Mouse (Mus musculus): ENCODE data around the gene Tepsin.

Gene Tepsin

DNA sequence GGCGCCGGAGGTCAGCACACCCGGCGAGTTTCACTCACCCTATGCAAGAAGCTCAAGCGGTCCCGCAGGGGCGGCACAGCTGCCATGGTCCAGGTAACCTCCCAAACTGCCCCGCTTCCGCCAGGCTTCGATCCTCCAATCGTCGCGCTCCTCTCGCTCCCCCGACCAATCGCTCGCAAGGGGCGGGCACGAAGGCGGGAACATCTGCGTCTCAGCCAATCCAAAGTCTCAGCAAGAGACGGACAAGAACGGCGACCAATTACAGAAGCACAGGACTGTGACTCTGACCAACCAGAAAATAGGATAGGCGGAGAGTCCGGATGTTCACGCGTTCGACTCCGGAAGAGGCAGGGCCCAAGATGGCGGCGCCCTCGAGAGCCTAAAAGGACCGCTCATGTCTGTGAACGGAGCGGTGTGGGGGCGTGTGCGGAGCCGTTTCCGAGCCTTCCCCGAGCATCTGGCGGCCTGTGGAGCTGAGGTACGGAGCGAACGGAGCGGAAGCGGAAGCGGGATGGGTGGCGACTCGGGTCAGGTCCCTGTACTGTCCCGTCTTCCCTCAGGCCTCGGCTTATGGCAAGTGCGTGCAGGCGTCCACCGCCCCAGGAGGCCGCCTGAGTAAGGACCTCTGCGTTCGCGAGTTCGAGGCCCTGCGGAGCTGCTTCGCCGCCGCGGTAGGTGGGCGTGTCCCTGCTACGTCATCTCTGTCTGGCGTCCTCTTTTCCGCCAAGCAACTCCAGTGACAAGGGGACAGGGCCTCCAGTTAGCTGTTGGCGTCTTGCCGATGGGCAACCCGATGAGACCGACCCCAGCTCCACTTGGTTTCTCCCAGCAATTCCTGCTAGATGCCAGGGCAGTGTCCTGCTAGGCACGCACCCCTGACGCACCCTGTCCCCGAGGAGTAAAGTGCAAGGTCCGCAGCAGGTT, at the start of gene Tepsin, which contains the start of gene Ndufaf8:
TSS of gene Tepsin (minus strand) at position 144 of the 924 bp plus-strand sequence.
TSS of gene Ndufaf8 (plus strand) at position 341 of the 924 bp plus-strand sequence.
- peak; percentile 99 for DNase-seq

DNA sequence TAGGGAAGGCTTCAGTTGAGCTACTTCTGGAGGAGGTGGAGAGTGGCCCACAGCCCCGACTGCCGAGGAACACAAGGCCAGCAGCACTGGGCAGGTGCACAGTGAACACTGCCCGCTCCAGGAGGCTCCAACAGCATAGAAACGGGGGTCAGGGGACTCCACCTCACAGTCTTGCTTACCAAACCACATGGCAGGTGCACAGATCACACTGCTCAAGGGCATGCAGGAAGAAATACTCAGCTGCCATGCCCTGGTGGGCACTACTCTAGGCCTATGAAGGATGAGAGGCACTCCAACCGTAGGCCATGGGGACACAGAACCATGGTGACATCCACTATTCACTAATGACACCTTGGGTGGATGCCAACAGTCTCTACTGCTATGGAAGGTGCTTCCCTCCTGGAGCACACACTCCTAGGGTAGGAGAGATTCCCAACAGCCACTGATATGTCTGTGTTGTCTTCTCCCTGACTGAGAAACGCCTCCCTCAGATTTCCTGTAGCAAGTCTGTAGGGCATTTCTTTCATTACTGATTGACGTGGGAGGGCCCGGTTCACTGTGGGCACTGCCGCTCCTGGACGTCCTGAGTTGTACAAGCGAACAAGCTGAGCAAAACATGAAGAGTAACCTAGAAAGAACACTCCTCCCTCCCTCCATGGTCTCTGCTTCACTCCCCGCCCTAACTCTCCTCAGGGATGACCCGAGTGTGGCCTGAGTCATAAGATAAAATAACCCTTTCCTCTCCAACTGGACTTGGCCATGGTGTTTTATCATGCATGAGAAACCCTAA, 45.4 kb upstream of the Tepsin start:
- no peak for DNase-seq

DNA sequence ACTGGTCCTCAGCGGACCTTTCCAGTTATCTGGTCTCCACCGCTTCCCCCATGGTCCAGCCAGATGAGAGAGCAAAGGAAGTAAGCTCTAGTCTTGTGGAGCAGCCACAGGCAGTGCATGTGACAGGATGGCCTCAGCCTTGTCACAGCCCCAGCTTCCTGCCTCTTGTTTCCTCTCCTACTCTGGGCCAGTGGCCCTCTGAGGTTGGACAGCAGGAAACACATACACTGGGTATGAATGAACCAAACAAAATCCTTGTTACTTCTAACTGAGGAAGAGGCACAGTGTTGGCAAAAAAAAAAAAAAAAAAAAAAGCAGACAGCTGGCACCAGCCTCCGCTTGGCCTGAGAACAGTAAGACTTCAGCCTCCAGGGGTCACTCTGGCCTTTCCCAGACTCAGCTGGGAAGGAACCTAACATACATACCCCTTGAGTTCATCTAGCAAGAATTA, 44.1 kb upstream of the Tepsin start:
- DNase-seq, result no peak

DNA sequence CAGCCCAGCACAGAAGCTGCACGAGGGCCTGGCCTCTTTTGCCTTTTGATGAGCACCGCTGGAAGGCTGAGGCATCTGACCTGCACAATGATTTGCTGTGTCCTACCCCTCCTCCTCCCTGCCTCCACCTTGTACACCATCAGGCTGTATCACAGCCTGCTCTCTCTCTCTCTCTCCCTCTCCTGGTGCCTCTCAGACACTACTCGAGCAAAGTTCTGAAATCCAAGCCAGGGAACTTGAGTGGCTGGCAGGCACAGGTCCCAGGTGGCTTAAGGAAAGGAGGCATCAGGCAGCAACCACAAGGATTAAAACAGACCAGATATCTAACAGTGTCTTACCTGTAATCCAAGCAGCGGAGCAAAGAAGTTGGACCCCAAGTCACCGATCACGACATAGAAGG, 41.7 kb upstream of the Tepsin start:
- DNase-seq, result no peak

DNA sequence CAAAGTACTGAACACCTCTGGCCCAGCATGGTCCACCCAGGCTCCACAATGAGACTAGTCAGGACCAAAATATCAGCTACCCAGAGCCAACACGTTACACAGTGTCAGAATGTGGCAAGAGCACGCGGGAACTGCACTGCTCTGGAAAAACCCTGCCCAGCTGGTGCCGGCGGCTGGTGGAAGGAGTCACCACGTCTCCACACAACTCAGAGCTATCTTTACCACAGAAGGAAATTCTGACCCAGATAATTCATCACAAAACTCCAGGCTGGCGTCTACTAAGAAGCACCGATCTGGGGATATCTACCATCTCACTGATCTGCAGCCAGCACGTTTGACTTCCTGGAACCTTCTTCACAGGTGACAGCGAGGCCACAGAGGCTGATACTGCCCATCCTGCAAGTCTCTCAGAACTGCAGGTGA, 40.8 kb upstream of the Tepsin start:
- DNase-seq, result no peak

DNA sequence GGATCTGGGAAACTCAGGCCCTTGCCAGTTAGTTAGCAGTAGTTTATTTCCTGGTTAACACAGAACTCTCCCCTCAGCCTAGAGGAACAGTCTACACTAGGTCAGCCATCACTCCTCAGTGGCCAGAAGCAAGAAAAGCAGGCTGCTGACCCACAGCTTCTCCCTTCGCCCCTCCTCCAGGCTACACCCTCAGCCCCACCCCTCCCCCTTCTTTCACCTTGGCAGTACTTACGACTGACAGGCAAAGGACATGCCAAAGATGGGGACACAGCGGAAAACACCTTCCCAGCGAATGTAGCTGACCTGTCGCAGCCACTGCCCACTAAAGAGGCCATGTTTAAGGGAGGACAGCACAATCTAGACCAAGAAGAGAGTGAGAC, 39.1 kb upstream of the Tepsin start:
- DNase-seq, result no peak

DNA sequence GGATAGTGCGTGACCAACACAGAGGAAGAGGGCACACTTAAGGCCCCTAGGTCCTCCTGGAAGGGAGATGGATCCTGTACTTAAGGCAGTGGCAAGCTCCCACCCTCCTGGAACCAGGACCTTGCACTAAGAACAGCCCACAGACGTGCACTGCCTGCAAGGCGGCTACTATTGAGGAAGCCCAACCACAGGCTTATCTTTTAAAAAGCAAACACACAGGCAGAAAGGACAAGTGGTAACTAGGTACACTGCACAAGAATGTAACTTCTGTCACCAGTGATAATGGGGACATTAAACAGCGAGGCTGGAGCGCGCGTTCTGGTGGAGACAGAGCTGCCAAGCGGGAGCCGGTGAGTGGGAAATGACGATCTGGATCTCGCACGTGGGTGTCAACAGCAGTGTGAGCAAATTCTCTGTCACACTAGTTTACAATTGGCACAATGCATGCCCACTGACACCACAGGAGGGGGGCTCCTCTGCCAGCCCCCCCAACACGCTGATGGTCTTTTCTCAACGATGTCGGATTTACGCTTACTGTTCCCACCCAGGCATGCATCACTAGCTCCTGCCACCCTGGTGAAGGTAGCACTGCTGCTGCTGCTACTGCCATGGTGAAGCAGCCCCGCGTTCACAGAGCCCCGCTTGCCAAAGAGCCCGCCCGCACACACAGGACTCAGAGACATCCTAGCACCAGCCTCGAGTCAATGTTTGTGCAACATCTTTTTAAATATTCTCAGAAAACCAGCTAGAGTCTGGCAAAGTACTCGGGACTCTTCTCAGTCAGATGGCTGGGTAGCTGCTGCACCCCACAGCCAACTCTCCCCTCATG, 38.5 kb upstream of the Tepsin start:
- DNase-seq, result no peak

DNA sequence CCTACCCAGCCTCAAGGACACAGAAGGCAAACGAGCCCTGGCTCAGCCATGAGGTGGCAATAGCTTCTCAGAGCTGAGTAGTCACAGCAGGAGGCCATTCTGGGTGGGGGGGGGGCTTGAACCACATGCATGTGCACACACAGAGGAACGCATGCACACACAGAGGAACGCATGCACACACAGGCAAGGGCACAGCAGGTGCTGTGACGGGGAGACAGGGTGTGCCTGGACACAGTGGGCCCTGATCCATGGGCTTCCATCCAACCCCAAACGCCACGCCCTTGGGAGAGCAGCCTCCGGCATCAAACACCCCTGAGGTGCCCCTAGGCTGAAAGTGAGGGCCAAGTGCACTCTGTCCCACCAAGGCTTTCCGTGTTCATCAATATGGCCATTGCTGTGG, 37.7 kb upstream of the Tepsin start:
- no peak for DNase-seq

DNA sequence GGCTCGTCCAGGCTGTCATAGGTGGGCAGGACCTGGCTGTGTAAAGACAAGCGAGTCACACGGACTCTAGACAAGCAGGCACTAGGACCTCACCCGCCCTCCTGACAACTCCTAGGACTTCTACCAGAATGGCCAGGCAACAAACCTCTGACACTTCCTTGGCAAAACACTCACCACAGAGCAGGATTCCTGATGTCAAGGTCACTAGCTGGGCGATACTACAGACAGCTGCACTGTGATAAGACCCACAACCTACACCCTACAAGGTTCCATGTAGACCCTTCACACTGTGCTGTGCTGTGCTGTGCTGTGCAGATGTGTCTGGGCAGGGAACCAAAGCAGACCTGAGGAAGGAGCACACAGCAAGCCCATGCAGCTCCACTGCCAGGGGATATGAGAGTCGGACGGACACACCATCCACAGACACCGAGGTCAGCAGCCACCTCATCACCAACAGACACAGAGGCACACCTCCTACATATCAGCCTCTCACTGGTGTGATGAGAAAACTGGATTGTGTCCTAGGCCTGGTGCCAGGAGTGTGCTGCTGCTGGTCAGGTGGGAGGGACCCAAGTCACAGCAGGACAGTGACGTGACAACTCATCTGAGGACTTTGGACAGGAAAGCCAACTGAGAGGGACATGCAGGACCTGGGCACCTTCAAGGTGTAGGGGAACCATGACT, 36.5 kb upstream of the Tepsin start:
- DNase-seq, result no peak

DNA sequence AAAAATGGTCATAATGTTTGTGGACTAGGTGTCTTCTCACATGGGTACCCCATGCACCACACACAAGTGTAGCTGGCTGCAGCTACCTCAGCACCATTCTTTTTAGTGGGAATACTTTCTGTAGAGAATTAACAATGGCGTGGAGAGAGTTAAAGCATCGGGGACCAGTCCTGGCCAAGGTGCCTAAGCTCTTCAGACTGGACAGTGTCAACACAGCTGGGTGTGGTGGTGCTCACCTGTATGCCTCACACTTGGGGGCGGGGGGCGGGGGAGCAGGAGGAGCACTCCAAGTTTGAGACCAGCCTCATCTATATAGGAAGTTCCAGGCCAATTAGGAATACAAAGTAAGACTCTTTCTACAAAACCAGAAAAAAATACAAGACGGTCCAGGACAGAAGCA, 35.6 kb upstream of the Tepsin start:
- no peak for DNase-seq

DNA sequence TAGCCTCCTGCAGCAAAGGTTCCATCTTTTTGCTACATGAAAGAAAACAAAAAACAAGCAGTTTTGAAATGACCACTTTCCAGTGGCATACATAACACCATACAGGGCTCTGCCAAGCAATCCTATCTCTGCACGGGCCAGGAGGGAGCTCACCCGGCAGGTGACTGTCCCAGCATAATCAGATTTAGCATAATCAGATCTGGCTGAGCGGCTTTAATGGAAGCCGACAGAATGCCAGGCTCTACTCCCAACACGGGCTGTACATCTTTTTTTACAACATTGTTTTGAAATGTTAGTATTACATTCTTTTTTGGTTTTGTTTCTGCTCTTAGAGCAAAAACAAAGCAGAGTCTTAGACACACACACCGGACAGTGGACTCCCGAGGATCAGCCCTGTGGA, 30.8 kb upstream of the Tepsin start:
- no peak for DNase-seq

DNA sequence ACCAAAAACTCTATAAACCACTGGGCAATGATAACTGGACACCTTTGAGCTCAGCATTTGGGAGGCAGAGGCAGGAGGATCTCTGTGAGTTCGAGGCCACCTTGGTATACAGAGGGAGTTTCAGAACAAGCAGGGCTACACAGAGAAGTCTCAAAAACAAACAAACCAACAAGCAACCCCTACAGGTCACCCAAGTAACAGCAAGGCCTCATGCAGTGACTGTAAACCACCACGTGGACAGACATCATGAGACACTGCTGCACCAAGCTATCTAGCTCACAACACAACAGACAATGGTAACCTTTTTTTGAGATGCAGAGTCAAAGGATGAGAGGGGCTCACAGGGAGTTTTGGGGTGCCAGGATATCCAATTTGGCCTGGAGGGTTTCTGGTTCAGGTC, 28.3 kb upstream of the Tepsin start:
- no peak for DNase-seq

DNA sequence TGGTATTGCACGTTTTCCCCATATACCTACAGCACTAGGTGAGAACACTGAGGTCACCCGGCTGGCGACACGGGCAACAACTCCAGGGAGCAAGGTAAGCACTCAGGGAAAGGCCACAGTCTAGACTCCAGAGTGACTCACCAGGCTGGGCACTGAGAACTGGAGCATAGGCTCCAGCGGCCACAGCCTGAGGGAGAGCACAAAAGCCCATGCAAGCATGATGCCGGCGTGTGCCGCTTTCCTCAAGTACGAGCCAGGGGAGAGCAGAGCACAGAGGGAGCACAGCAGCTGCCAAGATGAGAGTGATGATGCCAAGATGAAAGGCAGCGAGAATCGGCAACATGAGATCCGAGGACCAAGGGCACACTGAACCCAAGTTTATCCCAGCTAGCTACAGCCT, 23.6 kb upstream of the Tepsin start:
- DNase-seq, result no peak

DNA sequence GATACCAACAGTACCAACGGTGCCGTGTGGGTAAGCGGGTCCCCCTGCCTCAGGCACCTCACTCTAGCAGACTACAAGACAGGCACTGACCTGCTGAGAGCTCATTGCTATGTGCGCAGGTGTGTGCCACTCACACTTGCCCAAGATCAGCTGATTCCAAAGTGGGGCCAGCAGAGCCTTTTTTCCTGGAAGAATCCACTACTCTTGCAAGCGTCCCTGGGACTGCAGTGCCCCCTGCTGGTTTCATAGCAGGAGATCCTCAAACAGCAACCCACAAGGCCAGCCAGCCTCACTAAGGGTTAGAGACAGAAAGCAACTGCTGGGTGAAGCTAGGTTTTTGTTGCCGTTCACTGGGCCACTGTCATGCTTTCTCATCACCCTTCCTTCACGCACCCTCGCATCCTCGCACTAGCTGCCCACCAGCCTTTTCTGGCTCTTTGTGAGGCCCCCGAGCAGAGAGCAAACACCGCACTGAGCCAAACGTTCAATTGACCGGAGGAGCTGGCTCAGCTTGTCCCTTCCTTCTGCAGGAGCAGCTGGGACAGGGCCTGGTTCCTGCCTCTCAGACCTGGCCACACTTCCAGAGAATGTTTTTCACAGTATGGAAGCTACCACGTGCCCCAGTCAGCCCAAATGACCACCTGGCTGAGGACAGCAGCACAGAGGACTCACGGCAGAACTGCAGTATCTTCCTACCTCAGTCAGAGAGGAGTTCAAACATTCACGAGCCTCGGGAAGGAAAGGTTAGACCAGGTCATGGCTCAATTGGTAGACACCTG, 22.3 kb upstream of the Tepsin start:
- peak; percentile 27 to 37 for DNase-seq

DNA sequence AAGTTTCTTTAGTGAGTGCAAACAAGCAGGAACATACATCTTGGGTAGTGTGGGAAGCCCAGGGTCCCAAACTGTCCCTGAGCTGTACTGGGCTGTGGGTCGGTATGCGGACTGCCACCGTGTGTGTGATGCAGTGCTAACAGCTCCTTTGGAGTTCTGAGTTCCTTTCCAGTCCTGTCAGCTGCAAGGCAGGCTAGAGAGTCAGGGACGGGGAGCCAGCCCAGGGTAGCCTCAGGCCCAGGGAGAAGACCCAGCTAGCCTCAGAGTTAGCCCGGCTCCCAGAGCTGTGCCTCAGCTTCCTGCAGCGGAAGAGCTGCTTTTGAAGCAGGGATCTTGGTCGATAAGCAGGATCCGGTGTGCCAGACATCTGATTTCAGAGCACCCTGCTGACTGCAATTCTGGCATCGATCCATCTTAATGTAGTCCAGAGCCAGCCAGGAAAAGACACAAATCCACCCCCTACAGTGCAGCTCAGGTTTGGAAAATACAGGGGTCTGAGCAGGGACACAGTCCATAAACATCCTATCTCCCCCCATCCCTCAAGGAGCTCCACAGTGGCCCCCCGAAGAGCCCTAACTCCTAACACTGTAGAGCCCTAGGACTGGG, 21.5 kb upstream of the Tepsin start:
- no peak for DNase-seq

DNA sequence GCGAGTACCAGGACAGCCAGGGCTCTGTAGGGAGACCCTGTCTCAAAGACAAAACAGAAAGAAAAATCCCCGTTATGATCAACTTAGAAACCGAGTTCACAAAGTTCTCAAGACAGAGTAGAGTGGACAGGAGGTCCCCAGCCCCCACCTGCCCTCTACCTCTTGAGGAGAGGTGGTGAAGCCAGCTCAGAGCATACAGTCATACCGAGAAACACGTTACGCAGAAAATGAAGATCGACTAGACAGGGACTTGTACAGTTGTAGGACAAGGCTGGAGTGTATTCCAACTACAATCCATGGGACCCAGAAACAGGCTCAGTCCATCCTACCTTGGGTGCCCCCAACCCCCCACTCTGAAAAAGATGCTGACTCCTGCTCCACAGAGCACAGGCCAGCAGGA, 20.6 kb upstream of the Tepsin start:
- no peak for DNase-seq

DNA sequence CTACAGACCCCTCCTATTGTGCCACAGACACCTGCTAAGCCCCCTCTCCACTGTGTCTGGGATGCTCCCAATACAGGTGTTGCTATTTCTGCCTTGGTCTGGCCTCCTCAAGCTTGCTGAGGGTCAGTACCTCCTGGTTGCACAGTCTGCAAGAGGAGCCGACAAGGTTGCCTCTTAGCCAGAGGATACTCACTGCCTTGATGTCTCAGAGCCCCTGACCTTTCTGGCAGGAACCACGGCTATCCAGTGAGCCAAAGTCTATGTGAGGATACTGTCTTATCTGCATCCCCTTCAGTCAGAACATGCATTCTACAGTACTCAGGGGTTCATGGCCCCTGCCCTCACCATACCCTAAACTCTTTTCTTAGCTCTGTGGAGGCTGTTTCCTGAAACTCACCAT, 19.1 kb upstream of the Tepsin start:
- DNase-seq, result no peak

DNA sequence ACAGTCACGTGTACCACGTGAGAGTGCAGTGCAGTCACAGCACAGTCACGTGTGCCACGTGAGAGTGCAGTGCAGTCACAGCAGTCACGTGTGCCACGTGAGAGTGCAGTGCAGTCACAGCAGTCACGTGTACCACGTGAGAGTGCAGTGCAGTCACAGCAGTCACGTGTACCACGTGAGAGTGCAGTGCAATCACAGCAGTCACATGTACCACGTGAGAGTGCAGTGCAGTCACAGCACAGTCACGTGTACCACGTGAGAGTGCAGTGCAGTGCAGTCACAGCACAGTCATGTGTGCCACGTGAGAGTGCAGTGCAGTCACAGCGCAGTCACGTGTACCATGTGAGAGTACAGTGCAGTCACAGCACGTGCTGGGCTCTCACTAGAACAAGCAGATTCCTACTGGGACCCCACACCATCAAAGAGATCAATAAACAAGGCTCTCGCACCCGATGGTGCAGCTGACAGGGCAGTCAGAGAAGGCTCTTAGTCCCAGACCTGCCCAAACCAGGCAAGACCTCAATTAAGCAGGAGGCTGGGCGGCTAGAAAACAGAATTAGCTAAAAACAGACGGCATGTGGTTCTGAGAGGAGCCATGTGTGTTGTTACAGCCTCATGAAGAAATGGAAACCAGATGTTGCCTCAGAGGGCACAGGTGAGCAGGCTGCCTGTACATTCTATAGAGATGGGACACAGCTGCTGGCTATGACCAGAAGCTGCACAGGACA, 16.1 kb upstream of the Tepsin start:
- DNase-seq, result no peak

DNA sequence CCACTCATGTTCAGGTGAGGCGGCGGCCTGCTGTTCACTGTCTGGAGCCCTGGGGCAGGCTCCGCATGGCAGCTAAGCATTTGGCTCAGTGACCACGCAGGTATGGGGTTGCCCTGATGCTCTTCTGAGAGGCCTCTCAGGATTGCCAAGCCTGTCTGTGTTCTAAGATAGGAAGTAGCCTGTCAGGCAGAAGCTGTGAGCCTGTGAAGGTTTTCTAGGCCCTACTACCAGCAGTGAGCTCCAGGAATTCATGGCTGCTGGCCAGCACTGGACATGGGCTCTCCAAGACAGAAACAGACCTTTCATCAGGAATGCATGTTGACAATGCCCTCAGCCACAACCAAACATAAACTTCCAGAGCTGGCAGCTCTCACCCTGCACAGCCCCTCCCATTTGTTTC, 13.6 kb upstream of the Tepsin start:
- no peak for DNase-seq

DNA sequence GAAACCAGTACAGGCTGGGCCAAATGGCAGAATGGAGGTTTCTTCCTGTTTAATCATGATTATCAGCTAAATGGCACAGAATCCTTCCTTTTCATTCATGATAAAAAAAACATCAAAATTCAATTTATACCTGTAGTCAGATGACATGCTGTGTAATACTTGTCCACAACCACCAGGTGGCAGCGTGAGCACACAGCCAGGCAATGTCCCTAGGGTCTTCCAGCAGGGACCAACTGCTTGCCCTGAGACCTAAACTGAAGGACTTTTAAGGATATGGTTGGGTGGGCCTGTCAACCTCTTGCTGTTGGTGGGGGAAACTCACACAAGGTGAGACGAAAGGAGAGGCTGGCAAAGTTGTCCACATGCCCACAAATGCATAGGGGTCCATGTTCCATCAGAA, 12.5 kb upstream of the Tepsin start:
- DNase-seq, result peak; percentile 68 to 71
